Mouse (Mus musculus): ENCODE measurements around the gene Vmac. TPM values are rescaled to one million over a fixed set of nuclear protein-coding genes. Genes with fewer than 3 reads are reported as not detected.
A peak's percentile ranks its signal among the peaks of the same experiment; 100 is the strongest.

The Vmac gene
- polyA plus RNA-seq, 1 experiment from 2014 or later: 15.5 TPM

- Histone ChIP-seq H3K4me1 (ENCODE audit: control insufficient read depth, insufficient read depth, low read length) (peaks cover 6% of the 10 kb centered on the region), H3K27ac (replicated peaks; ENCODE audit: low read depth, low read length) (no peak overlapping the region), H3K4me2 (ENCODE audit: low read depth, low read length) (no peak overlapping the region), H3K9me3 (replicated peaks; ENCODE audit: control insufficient read depth, low read length) (no peaks in the 10 kb centered on the region), H3K36me3 (replicated peaks; ENCODE audit: control insufficient read depth, insufficient read depth, low read depth, low read length) (no peaks in the 10 kb centered on the region), H3K9ac (replicated peaks; ENCODE audit: low read length) (no peak overlapping the region), H3K4me3 (ENCODE audit: low read depth, low read length) (no peak overlapping the region), H3K27me3 (ENCODE audit: control insufficient read depth, insufficient read depth, low read length) (peaks cover 65% of the 10 kb centered on the region)
- DNase-seq (ENCODE audit: low spot score) (no peak), ATAC-seq (replicated peaks; ENCODE audit: insufficient number of reproducible peaks, low FRiP score, low TSS enrichment, low read depth) (no peak)
- 22% methylated on average over 15 of the region's 15 CpGs for WGBS
These were observed 35.6 kb upstream of the Vmac start for GRCm38 (mm10) chr17:56753452-56753851.

GRCm38 (mm10) chr17:56751404-56752072, 33.7 kb upstream of the Vmac start:
- Histone ChIP-seq H3K9me3 (replicated peaks; ENCODE audit: control insufficient read depth, low read length) (no peaks in the 10 kb centered on the region), H3K36me3 (replicated peaks; ENCODE audit: control insufficient read depth, insufficient read depth, low read depth, low read length) (no peaks in the 10 kb centered on the region), H3K27ac (replicated peaks; ENCODE audit: low read depth, low read length) (no peak overlapping the region), H3K9ac (replicated peaks; ENCODE audit: low read length) (peak overlapping the region; percentile 39), H3K4me1 (ENCODE audit: control insufficient read depth, insufficient read depth, low read length) (no peaks in the 10 kb centered on the region; the same call in 1 of the 2 replicates), H3K27me3 (ENCODE audit: control insufficient read depth, insufficient read depth, low read length) (peaks cover 54% of the 10 kb centered on the region), H3K4me3 (ENCODE audit: low read depth, low read length) (peak overlapping the region; percentile 10; the same call in 1 of the 2 replicates), H3K4me2 (ENCODE audit: low read depth, low read length) (peak overlapping the region; percentile 37)
- DNase-seq (ENCODE audit: low spot score) (peak; percentile 73), ATAC-seq (replicated peaks; ENCODE audit: insufficient number of reproducible peaks, low FRiP score, low TSS enrichment, low read depth) (peak; percentile 56; the same call in 1 of the 2 replicates)
- 26% methylated on average over 67 of the region's 71 CpGs for WGBS

DNA sequence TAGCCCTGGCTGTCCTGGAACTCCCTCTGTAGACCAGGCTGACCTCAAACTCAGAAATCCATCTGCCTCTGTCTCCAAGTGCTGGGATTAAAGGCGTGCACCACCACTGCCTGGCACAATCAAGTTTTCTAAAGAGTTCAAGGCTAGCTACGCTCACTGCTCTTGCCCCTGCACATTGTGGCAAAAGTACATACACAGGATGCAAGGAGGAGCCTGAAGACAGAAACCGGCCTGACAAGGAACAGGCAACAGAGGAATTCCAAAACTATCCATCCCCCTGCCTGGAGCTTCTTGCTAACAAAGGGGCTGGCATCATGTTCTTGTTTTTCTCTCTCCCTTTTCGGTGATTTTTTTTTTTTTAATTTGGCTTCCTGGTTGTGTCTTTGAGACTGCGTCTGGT, 26.4 kb upstream of the Vmac start:
- WGBS: 58% methylated on average over 5 of the region's 5 CpGs
- H3K4me2 ChIP-seq (ENCODE audit: low read depth, low read length): no peak overlapping the region
- H3K9ac ChIP-seq (replicated peaks; ENCODE audit: low read length): no peak overlapping the region
- H3K4me1 ChIP-seq (ENCODE audit: control insufficient read depth, insufficient read depth, low read length): no peaks in the 10 kb centered on the region
- H3K4me3 ChIP-seq (ENCODE audit: low read depth, low read length): no peak overlapping the region
- H3K27ac ChIP-seq (replicated peaks; ENCODE audit: low read depth, low read length): no peak overlapping the region
- no peaks in the 10 kb centered on the region for H3K27me3 ChIP-seq (ENCODE audit: control insufficient read depth, insufficient read depth, low read length)
- no peaks in the 10 kb centered on the region for H3K9me3 ChIP-seq (replicated peaks; ENCODE audit: control insufficient read depth, low read length)
- DNase-seq (ENCODE audit: low spot score): peak; percentile 33
- H3K36me3 ChIP-seq (replicated peaks; ENCODE audit: control insufficient read depth, insufficient read depth, low read depth, low read length): no peaks in the 10 kb centered on the region
- ATAC-seq (replicated peaks; ENCODE audit: insufficient number of reproducible peaks, low FRiP score, low TSS enrichment, low read depth): no peak

- Histone ChIP-seq H3K4me2 (ENCODE audit: low read depth, low read length) (no peak overlapping the region), H3K36me3 (replicated peaks; ENCODE audit: control insufficient read depth, insufficient read depth, low read depth, low read length) (no peaks in the 10 kb centered on the region), H3K9me3 (replicated peaks; ENCODE audit: control insufficient read depth, low read length) (no peaks in the 10 kb centered on the region), H3K4me3 (ENCODE audit: low read depth, low read length) (no peak overlapping the region), H3K27me3 (ENCODE audit: control insufficient read depth, insufficient read depth, low read length) (no peaks in the 10 kb centered on the region), H3K4me1 (ENCODE audit: control insufficient read depth, insufficient read depth, low read length) (no peaks in the 10 kb centered on the region), H3K9ac (replicated peaks; ENCODE audit: low read length) (no peak overlapping the region), H3K27ac (replicated peaks; ENCODE audit: low read depth, low read length) (no peak overlapping the region)
- 75% methylated on average over 17 of the region's 17 CpGs for WGBS
- no peak for ATAC-seq (replicated peaks; ENCODE audit: insufficient number of reproducible peaks, low FRiP score, low TSS enrichment, low read depth)
- DNase-seq (ENCODE audit: low spot score): no peak
These were observed 23.0 kb upstream of the Vmac start for GRCm38 (mm10) chr17:56740788-56741160.

- no peaks in the 10 kb centered on the region for H3K4me1 ChIP-seq (ENCODE audit: control insufficient read depth, insufficient read depth, low read length)
- H3K9me3 ChIP-seq (replicated peaks; ENCODE audit: control insufficient read depth, low read length): no peaks in the 10 kb centered on the region
- no peak overlapping the region for H3K27ac ChIP-seq (replicated peaks; ENCODE audit: low read depth, low read length)
- no peaks in the 10 kb centered on the region for H3K36me3 ChIP-seq (replicated peaks; ENCODE audit: control insufficient read depth, insufficient read depth, low read depth, low read length)
- H3K27me3 ChIP-seq (ENCODE audit: control insufficient read depth, insufficient read depth, low read length): no peaks in the 10 kb centered on the region
- H3K4me2 ChIP-seq (ENCODE audit: low read depth, low read length): no peak overlapping the region
- ATAC-seq (replicated peaks; ENCODE audit: insufficient number of reproducible peaks, low FRiP score, low TSS enrichment, low read depth) (no peak), DNase-seq (ENCODE audit: low spot score) (no peak)
- 85% methylated on average over 17 of the region's 17 CpGs for WGBS
- H3K4me3 ChIP-seq (ENCODE audit: low read depth, low read length): no peak overlapping the region
- H3K9ac ChIP-seq (replicated peaks; ENCODE audit: low read length): no peak overlapping the region
These were observed 22.4 kb upstream of the Vmac start for GRCm38 (mm10) chr17:56740118-56740787.

DNA sequence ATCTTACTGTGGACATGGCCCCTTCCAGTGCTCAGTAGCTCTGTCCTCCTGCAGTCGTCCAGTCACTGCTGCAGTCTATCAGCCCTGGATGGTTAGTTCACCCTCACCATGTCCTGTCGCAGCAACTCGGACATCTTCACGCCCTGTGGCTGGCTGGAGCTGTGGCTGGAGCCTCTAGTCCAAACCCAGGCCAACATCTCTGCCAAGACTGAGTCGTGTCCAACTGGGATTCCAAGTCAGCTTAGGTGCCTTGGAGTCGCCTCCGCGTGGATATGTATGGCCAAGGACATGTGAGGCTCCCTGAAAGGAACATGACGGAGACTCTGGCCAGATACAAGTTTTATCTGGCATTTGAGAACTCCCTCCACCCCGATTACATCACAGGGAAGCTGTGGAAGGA, 20.4 kb upstream of the Vmac start:
- Histone ChIP-seq H3K4me1 (ENCODE audit: control insufficient read depth, insufficient read depth, low read length) (no peaks in the 10 kb centered on the region), H3K4me2 (ENCODE audit: low read depth, low read length) (no peak overlapping the region), H3K27ac (replicated peaks; ENCODE audit: low read depth, low read length) (no peak overlapping the region), H3K36me3 (replicated peaks; ENCODE audit: control insufficient read depth, insufficient read depth, low read depth, low read length) (no peaks in the 10 kb centered on the region), H3K4me3 (ENCODE audit: low read depth, low read length) (no peak overlapping the region), H3K27me3 (ENCODE audit: control insufficient read depth, insufficient read depth, low read length) (no peaks in the 10 kb centered on the region), H3K9ac (replicated peaks; ENCODE audit: low read length) (no peak overlapping the region), H3K9me3 (replicated peaks; ENCODE audit: control insufficient read depth, low read length) (no peaks in the 10 kb centered on the region)
- 80% methylated on average over 10 of the region's 10 CpGs for WGBS
- ATAC-seq (replicated peaks; ENCODE audit: insufficient number of reproducible peaks, low FRiP score, low TSS enrichment, low read depth) (no peak), DNase-seq (ENCODE audit: low spot score) (no peak)

DNA sequence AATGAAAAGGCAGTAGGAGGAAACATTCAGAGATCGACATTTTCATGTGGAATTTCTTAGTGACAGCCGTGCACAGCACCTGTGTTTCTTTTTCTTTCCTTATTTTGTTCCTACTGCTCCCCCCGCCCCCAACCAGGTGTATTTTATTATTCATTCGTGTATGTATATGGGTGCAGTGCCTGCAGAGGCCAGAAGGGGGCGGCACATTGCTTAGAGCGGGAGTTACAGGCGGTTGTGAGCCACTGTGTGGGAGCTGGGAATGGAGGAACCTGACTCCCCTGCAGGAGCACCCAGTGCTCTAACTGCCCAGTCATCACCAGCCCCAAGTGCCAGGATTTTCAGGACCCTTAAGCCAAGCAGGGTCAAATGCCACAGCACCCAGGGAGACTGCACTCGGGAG, 18.7 kb upstream of the Vmac start:
- Histone ChIP-seq H3K36me3 (replicated peaks; ENCODE audit: control insufficient read depth, insufficient read depth, low read depth, low read length) (no peaks in the 10 kb centered on the region), H3K27me3 (ENCODE audit: control insufficient read depth, insufficient read depth, low read length) (no peaks in the 10 kb centered on the region), H3K4me3 (ENCODE audit: low read depth, low read length) (no peak overlapping the region), H3K9me3 (replicated peaks; ENCODE audit: control insufficient read depth, low read length) (no peaks in the 10 kb centered on the region), H3K4me2 (ENCODE audit: low read depth, low read length) (no peak overlapping the region), H3K9ac (replicated peaks; ENCODE audit: low read length) (no peak overlapping the region), H3K4me1 (ENCODE audit: control insufficient read depth, insufficient read depth, low read length) (no peaks in the 10 kb centered on the region), H3K27ac (replicated peaks; ENCODE audit: low read depth, low read length) (no peak overlapping the region)
- WGBS: 44% methylated on average over 8 of the region's 8 CpGs
- DNase-seq (ENCODE audit: low spot score) (no peak), ATAC-seq (replicated peaks; ENCODE audit: insufficient number of reproducible peaks, low FRiP score, low TSS enrichment, low read depth) (no peak)

DNA sequence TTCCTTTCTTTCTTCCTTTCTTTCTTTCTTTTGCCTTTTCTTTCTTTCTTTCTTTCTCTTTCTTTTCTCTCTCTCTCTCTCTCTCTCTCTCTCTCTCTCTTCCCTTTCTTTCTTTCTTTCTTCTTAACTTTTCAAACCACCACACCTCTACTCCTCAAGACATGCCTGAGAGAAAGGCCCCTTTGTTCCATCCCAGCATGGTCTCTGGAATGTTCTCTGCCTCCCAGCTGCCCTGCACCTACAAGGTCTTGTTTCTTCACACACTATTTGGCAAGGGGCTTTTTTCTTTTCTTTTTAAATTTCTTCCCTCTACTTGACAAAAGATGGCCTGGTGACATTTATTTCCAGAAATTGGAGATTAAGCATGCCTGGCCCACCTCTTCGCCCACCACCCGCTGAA, 11.8 kb upstream of the Vmac start:
- H3K9ac ChIP-seq (replicated peaks; ENCODE audit: low read length): no peak overlapping the region
- H3K4me1 ChIP-seq (ENCODE audit: control insufficient read depth, insufficient read depth, low read length): no peaks in the 10 kb centered on the region; the same call in 1 of the 2 replicates
- no peaks in the 10 kb centered on the region for H3K36me3 ChIP-seq (replicated peaks; ENCODE audit: control insufficient read depth, insufficient read depth, low read depth, low read length)
- DNase-seq (ENCODE audit: low spot score) (no peak), ATAC-seq (replicated peaks; ENCODE audit: insufficient number of reproducible peaks, low FRiP score, low TSS enrichment, low read depth) (no peak)
- no peak overlapping the region for H3K27ac ChIP-seq (replicated peaks; ENCODE audit: low read depth, low read length)
- no peaks in the 10 kb centered on the region for H3K9me3 ChIP-seq (replicated peaks; ENCODE audit: control insufficient read depth, low read length)
- WGBS: 49% methylated on average over 2 of the region's 2 CpGs
- H3K27me3 ChIP-seq (ENCODE audit: control insufficient read depth, insufficient read depth, low read length): no peaks in the 10 kb centered on the region
- H3K4me3 ChIP-seq (ENCODE audit: low read depth, low read length): no peak overlapping the region
- H3K4me2 ChIP-seq (ENCODE audit: low read depth, low read length): no peak overlapping the region

Measured in embryonic facial prominence, embryonic 11.5 days (tissue).